Mouse (Mus musculus): Measurements from ENCODE around the gene Cgrrf1. TPM values are rescaled to one million over a fixed set of nuclear protein-coding genes. Genes with fewer than 3 reads are reported as not detected.

The Cgrrf1 gene
- total RNA-seq, 2 experiments from 2014 or later: 26.4 to 26.8 TPM

GRCm38 (mm10) chr14:46893961-46894360 lies 62.0 kb downstream of the Cgrrf1 start:
- no peak for DNase-seq

- no peak for DNase-seq
Observed at GRCm38 (mm10) chr14:46897953-46898352, 66.0 kb downstream of the Cgrrf1 start.

GRCm38 (mm10) chr14:46898626-46899025 lies 66.7 kb downstream of the Cgrrf1 start:
- no peak for DNase-seq

- DNase-seq: peak; percentile 33
Observed at GRCm38 (mm10) chr14:46902498-46903087, 70.7 kb downstream of the Cgrrf1 start.

Other genes starting within 250 kb of the Cgrrf1 start
- 10 to 100 TPM; 25.0 to 30.7 TPM for gene Cdkn3, start 71.6 kb upstream of the Cgrrf1 start, total RNA-seq (2021)
- gene Cnih1, start 43.7 kb upstream of the Cgrrf1 start, total RNA-seq (2021): 10 to 100 TPM; 78.8 to 81.1 TPM
- gene Gmfb, start 9.9 kb upstream of the Cgrrf1 start, total RNA-seq (2021): 10 to 100 TPM; 53.6 to 54.1 TPM
- 10 to 100 TPM; 76.5 to 84.4 TPM for gene Samd4, start 50.7 kb downstream of the Cgrrf1 start, total RNA-seq (2021)

All from heart, postnatal 4 days (tissue).